Mouse (Mus musculus): ENCODE measurements around the gene Rtca.
A peak's percentile ranks its signal among the peaks of the same experiment; 100 is the strongest.

The Rtca gene

GRCm38 (mm10) chr3:116507772-116508351 is at the start of gene Rtca:
Gene Rtca, minus strand, starts transcription at chr3:116508208.
- ATAC-seq (ENCODE audit: insufficient number of reproducible peaks, low FRiP score, low TSS enrichment), result peak; percentile 94

DNA sequence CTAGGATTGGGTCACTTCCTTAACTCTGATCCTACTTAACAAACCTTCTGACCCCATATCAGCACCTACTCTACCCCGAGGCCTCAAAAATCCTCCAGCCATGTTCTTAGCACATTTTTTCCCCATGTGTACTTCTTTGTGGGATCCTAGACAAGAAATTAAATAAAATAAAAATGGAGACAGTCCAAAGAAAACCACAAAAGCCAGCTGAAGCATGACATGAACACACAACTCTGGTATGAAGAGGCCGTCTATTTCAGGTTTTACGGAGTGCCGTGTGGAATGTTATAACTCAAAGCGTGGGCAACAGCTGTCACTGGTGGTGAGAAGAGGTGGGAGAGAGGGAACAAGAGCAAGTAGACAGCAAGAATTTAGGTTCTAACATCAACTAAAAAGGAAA is 43.4 kb upstream of the Rtca start:
- ATAC-seq (ENCODE audit: insufficient number of reproducible peaks, low FRiP score, low TSS enrichment), result no peak

DNA sequence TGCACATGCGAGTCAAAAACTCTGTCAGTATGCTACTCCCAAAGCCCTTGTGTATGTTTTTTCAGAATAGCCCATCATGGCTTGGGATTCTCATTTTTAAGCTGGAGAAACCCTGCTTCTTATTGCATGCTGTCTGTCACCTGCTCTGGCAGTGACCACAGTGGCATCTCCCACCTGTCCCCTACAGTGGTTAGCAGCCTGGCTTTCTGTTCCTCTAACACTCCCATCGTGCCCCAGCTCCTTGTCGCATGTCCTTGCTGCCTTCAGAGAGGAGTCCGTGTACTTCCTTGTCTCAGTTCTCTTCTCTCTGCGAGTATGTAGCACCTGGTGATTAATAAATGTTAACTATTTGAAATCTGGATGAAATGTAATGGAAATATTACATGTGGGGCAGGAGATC is 39.4 kb upstream of the Rtca start:
- ATAC-seq (ENCODE audit: insufficient number of reproducible peaks, low FRiP score, low TSS enrichment), result no peak

DNA sequence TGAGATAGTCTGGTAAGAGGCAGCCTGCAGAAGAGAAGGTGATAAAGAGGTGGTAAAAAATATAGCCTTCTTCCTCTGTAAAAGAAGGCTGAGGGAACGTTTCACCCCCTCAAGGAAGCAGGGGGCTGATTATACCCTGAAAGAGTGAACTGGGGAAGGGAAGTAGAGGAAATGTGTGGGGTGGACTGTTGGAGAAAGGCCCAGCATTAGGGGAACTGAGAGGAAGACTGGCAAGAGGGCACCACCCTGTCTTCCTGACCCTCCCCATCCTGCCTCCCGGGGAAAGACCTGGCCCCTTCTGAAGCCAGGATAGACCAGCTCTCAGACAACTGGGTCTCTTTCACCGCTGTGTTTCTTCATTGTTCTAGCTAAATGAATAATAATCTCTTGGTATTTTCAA is 34.5 kb upstream of the Rtca start:
- ATAC-seq (ENCODE audit: insufficient number of reproducible peaks, low FRiP score, low TSS enrichment), result no peak

- no peak for ATAC-seq (ENCODE audit: insufficient number of reproducible peaks, low FRiP score, low TSS enrichment)
These were observed 34.1 kb upstream of the Rtca start for GRCm38 (mm10) chr3:116542070-116542469.

DNA sequence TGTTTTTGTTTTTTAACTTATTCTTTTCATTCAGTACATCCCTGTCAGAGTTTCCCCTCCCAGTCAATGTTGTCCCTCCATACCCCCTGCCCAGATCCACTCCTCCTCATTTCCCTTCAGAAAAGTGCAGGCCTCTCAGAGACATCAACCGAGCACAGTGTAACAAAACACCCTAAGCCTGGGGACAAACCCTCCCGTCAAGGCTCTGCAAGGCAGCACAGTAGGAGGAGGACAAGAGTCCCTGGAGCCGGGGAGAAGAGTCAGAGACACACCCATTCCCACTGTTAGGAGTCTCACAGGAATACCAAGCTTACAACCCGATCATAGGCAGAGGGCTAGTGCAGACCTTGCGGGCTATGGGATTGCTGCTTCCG is 29.2 kb upstream of the Rtca start:
- no peak for ATAC-seq (ENCODE audit: insufficient number of reproducible peaks, low FRiP score, low TSS enrichment)

DNA sequence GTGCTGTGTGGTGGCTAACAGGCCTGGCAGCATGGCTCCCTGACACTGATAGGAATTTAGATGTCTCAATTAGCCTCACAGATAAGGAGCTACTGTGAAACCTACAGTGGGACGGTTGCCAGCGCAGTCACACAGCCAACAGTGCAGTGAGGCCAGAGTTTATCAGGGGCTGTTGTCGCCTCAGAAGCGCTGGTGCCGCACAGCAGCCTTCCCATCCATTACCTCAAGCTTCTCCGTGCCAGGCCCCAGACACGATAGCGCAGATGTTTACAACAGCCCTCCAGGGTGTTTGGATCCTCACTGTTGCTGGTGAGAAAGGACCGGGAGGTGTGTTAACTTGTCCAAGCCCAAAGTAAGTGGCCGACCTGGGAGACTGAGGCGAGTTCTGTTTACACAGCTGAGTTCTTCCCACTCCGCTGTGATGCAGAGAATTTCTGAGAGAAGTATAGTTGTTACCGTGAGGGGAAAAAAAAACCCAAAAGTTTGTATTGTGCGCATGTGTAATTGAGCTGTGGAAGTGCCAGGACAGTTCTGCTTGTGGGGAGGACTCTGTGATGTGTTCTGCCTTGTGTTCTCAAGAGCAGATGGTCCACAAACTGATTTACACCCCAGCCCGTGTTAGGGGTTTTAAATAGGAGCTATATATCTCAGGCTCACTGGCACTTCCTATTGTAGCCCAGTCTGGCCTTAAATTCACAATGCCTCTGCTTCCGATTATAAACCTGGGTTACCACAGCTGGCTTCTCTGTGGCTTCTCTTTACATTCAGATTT is 28.6 kb upstream of the Rtca start:
- ATAC-seq (ENCODE audit: insufficient number of reproducible peaks, low FRiP score, low TSS enrichment), result no peak

- ATAC-seq (ENCODE audit: insufficient number of reproducible peaks, low FRiP score, low TSS enrichment), result no peak
These were observed 22.8 kb upstream of the Rtca start for GRCm38 (mm10) chr3:116530826-116531225.

DNA sequence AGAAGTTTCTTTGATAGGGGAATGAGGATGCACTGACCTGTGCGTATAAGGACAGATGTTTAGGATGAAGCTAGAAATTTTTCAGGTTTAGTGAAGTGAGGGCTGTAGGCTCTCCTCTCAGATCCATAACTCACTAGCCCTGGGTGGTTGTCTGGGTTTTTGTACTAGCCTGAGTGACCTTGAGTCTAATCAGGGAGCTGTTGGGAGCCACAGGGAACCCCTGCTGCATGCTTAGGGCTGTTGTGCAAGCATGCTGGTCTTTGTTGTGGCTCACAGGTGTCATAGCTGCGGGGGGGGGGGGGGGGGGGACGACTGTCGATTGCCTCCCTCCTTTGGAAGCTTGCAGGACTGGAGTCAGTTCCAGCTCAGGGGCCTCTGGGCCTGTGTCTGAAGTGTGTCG is 21.7 kb upstream of the Rtca start:
- no peak for ATAC-seq (ENCODE audit: insufficient number of reproducible peaks, low FRiP score, low TSS enrichment)

DNA sequence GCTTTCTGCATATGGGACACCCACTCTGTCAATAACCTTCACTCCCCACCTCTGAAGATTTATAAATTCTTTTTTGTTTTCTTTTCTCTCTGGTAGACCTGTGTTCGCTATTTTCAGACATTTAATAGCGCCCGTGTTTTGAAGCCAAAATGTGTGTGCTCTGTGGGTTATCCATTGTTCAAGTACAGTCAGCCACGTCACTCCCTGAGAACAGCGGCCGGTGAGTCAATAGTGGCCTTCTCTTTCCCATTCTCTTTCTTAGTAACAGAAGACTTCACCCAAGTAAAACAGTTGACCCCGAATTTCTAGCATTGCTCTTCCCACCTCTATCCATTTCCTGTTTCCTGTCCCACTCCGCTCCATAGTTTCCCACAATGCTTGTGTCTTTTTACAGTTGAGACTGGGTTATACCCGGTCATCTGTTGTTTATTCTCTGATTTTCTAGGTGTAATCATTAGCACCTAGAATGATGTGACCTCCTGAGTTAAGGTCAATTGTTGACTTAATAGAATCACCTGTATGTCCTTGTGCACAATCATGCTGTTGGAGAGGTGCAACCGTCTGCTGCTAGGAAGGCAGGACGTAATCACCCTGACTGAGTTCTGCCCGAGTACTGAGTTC is 12.2 kb upstream of the Rtca start:
- no peak for ATAC-seq (ENCODE audit: insufficient number of reproducible peaks, low FRiP score, low TSS enrichment)

DNA sequence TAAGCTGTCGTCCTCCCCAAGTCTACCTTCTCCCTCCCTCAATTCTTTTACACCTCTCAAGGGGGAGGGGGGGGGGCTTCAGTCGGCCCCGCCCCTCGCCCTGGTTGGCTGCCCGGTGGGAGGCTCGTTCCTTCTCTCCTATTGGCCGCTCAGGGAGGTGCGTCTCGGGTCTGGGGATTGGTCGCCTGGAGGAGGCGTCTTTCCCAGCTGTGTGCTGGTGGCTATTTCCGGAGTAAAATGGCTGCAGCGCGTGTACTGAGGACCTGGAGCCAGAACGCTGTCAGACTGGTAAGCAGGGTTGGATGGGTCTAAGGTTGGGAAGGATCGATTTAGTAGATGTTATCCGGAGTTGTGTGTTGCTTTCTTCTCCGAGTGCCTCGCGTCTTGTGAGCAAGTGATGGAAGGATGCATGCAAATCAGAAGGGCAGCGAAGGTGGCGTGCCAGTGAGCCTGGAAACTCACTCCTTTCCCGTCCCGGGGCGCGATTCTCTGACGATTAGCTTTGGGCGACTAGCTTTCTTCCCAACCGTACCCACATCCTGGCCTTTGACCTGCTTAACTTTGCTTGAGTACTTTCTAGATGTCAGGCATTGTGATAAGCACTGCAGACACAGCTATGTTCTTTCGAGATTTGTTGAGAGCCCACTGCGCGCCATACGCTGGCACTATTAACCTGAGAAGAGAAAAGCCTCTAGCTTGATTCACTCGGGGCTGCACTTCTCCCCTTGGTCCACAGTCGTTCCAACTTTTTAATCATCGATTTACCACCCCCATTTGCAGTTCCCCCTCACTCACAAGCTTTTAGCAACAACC is 5.1 kb upstream of the Rtca start, which contains the start of gene Dbt:
Gene Dbt (plus strand): TSS at position 167 of the 813 bp plus-strand sequence.
- ATAC-seq (ENCODE audit: insufficient number of reproducible peaks, low FRiP score, low TSS enrichment), result peak; percentile 79

DNA sequence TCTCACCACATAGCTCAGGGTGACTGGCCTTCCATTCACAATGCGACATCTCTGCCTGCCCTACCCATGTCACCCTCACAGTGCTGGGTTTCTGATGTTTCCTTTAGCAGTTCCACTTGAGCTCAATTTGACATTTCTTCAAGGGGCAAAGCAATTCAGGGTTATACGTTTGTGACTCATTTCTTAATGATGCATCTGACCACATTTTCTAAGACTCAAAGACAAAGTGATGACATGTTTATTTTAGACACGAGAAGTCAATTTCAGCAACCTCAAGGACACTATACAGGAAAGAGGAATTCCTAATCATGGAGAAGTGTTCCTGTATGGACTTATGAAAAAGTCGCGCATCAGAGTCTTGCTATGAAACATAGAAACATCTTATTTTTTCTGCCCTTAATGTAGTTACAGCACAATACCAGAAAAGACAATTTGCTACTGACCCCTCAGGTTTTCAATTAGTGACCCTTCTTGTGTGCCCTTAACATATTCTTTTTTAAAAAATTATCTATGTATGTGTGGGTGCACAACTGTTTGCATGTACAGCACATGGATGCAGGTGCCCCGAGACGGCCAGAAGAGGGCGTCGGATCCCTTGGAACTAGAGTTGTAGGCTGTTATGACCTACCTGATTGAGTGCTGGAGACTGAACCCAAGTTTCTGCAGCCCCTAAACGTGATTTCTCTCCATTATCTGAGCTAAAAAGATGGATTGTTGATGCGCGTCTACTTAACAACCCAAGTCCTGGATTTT is 4.3 kb upstream of the Rtca start:
- ATAC-seq (ENCODE audit: insufficient number of reproducible peaks, low FRiP score, low TSS enrichment), result no peak

- ATAC-seq (ENCODE audit: insufficient number of reproducible peaks, low FRiP score, low TSS enrichment), result no peak
These were observed 12.3 kb downstream of the Rtca start for GRCm38 (mm10) chr3:116495671-116496070.

DNA sequence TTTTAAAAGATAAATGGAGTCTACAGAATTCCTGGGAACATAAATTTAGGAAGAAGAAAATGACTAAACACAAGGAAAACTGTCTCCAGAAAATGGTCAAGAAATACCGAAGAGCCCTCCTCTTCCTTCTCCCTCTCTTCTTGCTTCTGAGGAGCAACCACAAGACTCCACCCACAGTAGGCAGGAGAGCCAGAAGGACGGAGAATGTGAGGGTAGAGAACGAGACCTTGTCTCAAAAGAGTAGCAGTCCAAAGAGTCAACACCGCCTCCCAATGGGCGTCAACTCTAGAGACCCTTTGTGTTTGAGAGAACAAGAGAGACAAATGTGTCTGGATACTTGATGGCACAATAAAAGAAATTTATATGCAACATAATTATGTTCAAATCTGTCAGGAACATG is 14.3 kb downstream of the Rtca start:
- no peak for ATAC-seq (ENCODE audit: insufficient number of reproducible peaks, low FRiP score, low TSS enrichment)

DNA sequence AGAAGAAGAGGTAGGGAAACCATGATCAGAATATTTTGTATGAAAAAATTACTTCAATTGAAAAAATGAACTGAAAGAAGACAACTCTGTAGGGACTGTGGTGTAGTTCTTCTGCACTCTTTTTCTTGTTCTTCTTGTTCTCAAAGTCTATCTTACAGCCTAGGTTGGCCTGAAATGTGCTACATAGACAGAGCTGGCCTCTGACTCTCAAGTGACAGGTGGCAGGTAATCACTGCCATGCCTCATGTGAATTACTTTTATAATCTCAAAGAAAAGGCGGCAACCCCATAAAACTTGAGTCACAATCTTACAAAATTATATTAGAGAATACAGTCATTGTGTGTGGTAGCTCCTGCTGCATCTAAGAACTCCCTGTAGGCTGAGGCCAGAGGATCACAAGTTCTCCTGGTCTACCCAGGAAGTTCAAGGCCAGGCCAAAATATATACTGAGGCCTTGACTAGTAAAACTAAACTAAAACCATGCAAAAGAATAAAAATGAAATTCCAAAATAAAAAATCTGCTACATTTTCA is 16.0 kb downstream of the Rtca start:
- no peak for ATAC-seq (ENCODE audit: insufficient number of reproducible peaks, low FRiP score, low TSS enrichment)

DNA sequence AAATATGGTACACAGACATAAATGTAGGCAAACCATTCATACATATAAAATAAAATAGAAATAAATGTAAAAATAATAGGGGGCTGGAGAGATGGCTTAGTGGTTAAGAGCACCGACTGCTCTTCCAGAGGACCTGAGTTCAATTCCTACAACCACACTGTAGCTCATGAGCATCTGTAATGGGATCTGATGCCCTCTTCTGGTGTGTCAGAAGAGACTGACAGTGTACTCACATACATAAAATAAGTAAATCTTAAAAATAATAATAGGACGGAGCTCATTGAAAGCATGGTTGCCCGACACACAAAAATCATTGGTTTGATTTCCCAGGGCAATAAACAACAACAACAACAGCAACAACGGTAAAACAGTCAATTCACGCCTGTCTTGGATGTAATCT is 17.1 kb downstream of the Rtca start:
- ATAC-seq (ENCODE audit: insufficient number of reproducible peaks, low FRiP score, low TSS enrichment), result no peak

DNA sequence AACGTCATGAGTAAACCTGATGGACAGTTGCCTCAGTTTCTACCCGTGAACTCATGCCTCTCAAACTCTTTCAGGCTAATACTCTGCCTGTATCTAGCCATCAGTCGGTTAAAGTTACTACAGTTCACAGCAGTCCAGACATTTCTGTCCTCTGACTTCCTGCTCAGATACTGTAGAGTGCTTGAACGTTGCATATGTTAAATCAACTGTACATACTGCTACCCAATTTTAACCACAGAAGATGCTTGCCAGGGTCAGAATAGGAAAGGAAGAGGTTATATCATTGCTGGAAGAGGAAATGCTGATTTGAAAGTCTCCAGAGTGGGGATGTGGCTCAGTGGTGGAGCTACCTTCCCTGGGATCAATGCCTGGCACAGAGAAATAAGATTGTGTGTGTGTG is 24.7 kb downstream of the Rtca start:
- no peak for ATAC-seq (ENCODE audit: insufficient number of reproducible peaks, low FRiP score, low TSS enrichment)

- ATAC-seq (ENCODE audit: insufficient number of reproducible peaks, low FRiP score, low TSS enrichment), result no peak
These were observed 25.3 kb downstream of the Rtca start for GRCm38 (mm10) chr3:116482724-116483123.

DNA sequence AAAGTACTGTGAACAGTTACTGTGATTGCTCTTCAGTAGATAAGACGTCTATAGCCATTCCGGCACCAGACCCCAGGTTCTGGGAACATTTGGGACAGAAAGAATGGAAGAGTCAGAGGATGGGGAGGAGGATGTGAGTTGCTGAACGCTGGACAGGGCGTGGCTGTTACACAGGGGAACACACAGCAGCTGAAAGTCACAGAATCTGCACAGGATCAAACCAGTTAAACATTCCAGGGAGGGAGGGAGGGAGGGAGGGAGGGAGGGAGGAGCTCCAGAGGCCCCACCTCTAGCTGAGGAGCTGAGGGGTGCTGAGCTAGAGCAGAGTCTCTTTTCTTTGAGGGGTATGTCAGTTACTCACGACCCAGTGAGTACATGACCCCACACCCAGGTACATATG is 27.1 kb downstream of the Rtca start:
- ATAC-seq (ENCODE audit: insufficient number of reproducible peaks, low FRiP score, low TSS enrichment), result no peak

DNA sequence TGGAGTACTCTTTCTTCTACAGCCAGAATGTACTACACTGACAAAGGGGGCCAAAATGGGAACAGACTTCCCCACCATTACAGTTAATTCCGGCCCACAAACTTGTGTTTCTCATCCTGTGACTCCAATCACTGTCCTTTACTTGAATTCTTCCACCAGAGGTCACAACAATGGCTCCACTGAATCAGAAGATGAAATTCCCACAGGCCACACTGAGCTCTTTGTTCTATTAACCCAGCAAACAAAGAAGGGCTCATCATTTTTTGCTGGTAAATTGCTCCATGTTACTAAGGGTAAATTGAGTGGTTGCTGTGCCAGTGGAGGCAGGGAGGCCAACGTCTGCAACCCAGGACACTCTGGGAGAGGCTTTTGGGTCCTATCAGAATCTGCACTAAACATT is 27.9 kb downstream of the Rtca start:
- no peak for ATAC-seq (ENCODE audit: insufficient number of reproducible peaks, low FRiP score, low TSS enrichment)
